Mouse (Mus musculus) liver, postnatal 0 days (tissue): ENCODE results near the gene Vmn2r41. TPM values are rescaled to one million over a fixed set of nuclear protein-coding genes. Genes with fewer than 3 reads are reported as not detected.
"Not testable (repeated sequence)": the region's sequence is repeated elsewhere in the genome, so short reads cannot be mapped to it uniquely, and the experiment has no call there.

ENCODE experiments used
- ATAC-seq: fragments of 200-750 bp; cut with Nextera tagmentation; 2 replicates; pipeline ENCODE4 v1.8.0; 2017; ENCODE audit warnings: mild to moderate bottlenecking, moderate library complexity
- DNase-seq: peaks from one replicate; pipeline ENCODE4 v3.0.0-alpha.2; 2016
- H3K27ac ChIP-seq: fragments of 300-500 bp; sonication (generic); 2 replicates; pipeline ENCODE4 v1.5.1; 2014; ENCODE audit warnings: antibody characterized with exemption, moderate library complexity, mild to moderate bottlenecking, low read depth
- H3K27me3 ChIP-seq: fragments of 300-500 bp; sonication (generic); 2 replicates; pipeline ENCODE4 v1.6.1; 2014; ENCODE audit warnings: low read length, control low read depth, mixed read lengths; ENCODE audit not compliant: insufficient read depth
- H3K36me3 ChIP-seq: fragments of 300-500 bp; sonication (generic); replicated peaks from 2 replicates; pipeline ENCODE4 v1.6.1; 2014; ENCODE audit warnings: mild to moderate bottlenecking, control low read depth, low read length, moderate library complexity, mixed read lengths; ENCODE audit not compliant: insufficient read depth
- H3K4me1 ChIP-seq: fragments of 300-500 bp; sonication (generic); 2 replicates; pipeline ENCODE4 v1.6.1; 2014; ENCODE audit warnings: antibody characterized with exemption, mild to moderate bottlenecking, control low read depth; ENCODE audit not compliant: insufficient read depth
- H3K4me2 ChIP-seq: fragments of 300-500 bp; sonication (generic); 2 replicates; pipeline ENCODE4 v1.6.1; 2014; ENCODE audit warnings: low read depth, mild to moderate bottlenecking, low read length, moderate library complexity, mixed read lengths
- H3K4me3 ChIP-seq: fragments of 300-500 bp; sonication (generic); 2 replicates; pipeline ENCODE4 v1.5.1; 2014; ENCODE audit warnings: low read depth, low read length
- H3K9ac ChIP-seq: fragments of 300-500 bp; sonication (generic); replicated peaks from 2 replicates; pipeline ENCODE4 v1.6.1; 2014; ENCODE audit warnings: mild to moderate bottlenecking, moderate library complexity
- H3K9me3 ChIP-seq: fragments of 300-500 bp; sonication (generic); 2 replicates; pipeline ENCODE4 v1.6.1; 2016; ENCODE audit warnings: mild to moderate bottlenecking, control low read depth, low read length, mixed read lengths
- WGBS: fragments of 180-500 bp; shearing (Covaris S2); extraction: QIAGEN DNeasy Blood & Tissue Kit; methylation state at CpG from one replicate; pipeline ENCODE4 v1.1.7; 2014; ENCODE audit not compliant: insufficient replicate concordance; 5-methylcytosine and 5-hydroxymethylcytosine counted together
- polyA plus RNA-seq: library from polyadenylated mRNA; unstranded; fragments of >200 nt; fragmentation: Nextera tagmentation; extraction: Ambion mirVana; gene quantifications from 2 replicates; pipeline ENCODE4 v1.2.1, GENCODE M21; 2015

The Vmn2r41 gene
- not detected in 2 replicates for polyA plus RNA-seq

DNA sequence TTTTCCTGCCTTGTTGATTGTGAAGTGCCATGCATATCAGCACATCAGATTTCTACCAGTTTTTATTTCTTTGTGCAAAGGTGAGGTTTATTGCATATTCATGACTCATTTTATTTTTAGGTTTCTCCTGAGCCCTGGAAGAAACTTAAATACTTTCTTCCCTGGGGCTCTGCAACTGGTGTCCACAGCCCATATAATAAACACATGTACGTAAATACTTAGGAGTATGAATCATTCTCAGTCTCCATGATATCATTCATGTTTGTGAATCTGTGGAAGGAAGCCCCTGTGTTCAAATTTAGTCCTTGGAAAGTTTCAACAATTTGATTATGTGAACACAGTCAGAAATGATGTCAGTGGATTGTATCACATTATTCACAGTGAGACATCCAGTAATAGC lies at the start of gene Vmn2r41:
TSS of gene Vmn2r41 (minus strand) at position 101 of the 400 bp plus-strand sequence.
- not testable (repeated sequence) for H3K36me3 ChIP-seq, H3K9ac ChIP-seq, H3K27ac ChIP-seq, H3K27me3 ChIP-seq, H3K9me3 ChIP-seq, H3K4me2 ChIP-seq, DNase-seq, ATAC-seq, H3K4me3 ChIP-seq, H3K4me1 ChIP-seq
- WGBS: no CpG with 5 or more reads among the region's 1 CpGs

DNA sequence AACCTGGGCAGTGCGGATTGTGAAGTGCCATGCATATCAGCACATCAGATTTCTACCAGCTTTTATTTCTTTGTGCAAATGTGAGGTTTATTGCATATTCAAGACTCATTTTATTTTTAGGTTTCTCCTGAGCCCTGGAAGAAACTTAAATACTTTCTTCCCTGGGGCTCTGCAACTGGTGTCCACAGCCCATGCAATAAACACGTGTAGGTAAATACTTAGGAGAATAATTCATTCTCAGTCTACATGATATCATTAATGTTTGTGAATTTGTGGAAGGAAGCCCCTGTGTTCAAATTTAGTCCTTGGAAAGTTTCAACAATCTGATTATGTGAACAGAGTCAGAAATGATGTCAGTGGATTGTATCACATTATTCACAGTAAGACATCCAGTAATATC lies 38.8 kb upstream of the Vmn2r41 start, which contains the start of gene Vmn2r42:
TSS of gene Vmn2r42 (minus strand) at position 101 of the 400 bp plus-strand sequence.
- H3K36me3 ChIP-seq, DNase-seq, H3K4me1 ChIP-seq, H3K9ac ChIP-seq, H3K27me3 ChIP-seq, H3K27ac ChIP-seq, ATAC-seq, H3K9me3 ChIP-seq, H3K4me2 ChIP-seq, H3K4me3 ChIP-seq: not testable (repeated sequence)
- WGBS: no CpG with 5 or more reads among the region's 2 CpGs

- not testable (repeated sequence) for H3K27me3 ChIP-seq, H3K27ac ChIP-seq, H3K9me3 ChIP-seq, H3K4me1 ChIP-seq, H3K9ac ChIP-seq, H3K4me2 ChIP-seq, ATAC-seq, DNase-seq, H3K4me3 ChIP-seq, H3K36me3 ChIP-seq
- WGBS: 31% methylated on average over 11 of the region's 15 CpGs
These were observed 68.6 kb downstream of the Vmn2r41 start for GRCm38 (mm10) chr7:8092871-8093270.

Other genes with a start within 250 kb of the Vmn2r41 start
- gene Vmn2r42, start 38.7 kb upstream of the Vmn2r41 start, polyA plus RNA-seq: not detected in 2 replicates
- gene Vmn2r43, start 98.9 kb upstream of the Vmn2r41 start, polyA plus RNA-seq: not detected in 2 replicates
- not detected in 2 replicates for gene Vmn2r44, start 221.7 kb upstream of the Vmn2r41 start, polyA plus RNA-seq